Mouse (Mus musculus): ENCODE results near the gene C530008M17Rik. TPM values are rescaled to one million over a fixed set of nuclear protein-coding genes. Genes with fewer than 3 reads are reported as not detected.

C530008M17Rik gene
- polyA plus RNA-seq, 1 experiment from 2014 or later: 53.4 TPM

DNA sequence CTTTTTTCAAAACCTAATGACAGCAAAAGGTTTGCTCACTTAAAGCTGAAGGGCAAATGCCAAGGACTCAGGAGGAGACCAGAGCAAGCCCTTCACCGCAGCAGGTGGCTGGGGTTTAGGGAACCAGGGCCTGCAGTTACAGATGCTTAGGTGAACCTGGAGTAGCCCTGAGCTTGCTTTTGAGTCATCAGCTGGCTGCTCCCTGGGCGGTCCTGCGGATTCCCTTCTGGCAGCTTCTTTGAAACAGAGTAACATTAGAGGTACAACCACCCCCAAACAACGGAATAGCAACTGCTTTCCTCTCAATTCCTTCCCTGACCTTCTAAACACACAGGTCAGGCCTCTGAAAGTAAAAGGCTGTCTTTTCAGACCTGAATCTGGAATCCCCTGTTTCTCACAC lies 116.5 kb downstream of the C530008M17Rik start:
- no peaks in the 10 kb centered on the region; the same call in 1 of the 2 replicates for H3K4me1 ChIP-seq (ENCODE audit: control insufficient read depth, insufficient read depth, low read depth, low read length)
- ATAC-seq: no peak
- no peaks in the 10 kb centered on the region for H3K36me3 ChIP-seq (ENCODE audit: control insufficient read depth, insufficient read depth, low read length)
- H3K4me3 ChIP-seq (ENCODE audit: low read length): no peak overlapping the region
- no peak overlapping the region for H3K27ac ChIP-seq (ENCODE audit: low read depth, low read length)
- WGBS: 58% methylated on average over 4 of the region's 4 CpGs
- no peak overlapping the region for H3K4me2 ChIP-seq (ENCODE audit: low read length)
- H3K9me3 ChIP-seq (ENCODE audit: control insufficient read depth, low read length): no peaks in the 10 kb centered on the region
- H3K27me3 ChIP-seq (replicated peaks; ENCODE audit: control insufficient read depth, insufficient read depth, low read length): no peaks in the 10 kb centered on the region
- H3K9ac ChIP-seq (ENCODE audit: low read depth, low read length): no peak overlapping the region

DNA sequence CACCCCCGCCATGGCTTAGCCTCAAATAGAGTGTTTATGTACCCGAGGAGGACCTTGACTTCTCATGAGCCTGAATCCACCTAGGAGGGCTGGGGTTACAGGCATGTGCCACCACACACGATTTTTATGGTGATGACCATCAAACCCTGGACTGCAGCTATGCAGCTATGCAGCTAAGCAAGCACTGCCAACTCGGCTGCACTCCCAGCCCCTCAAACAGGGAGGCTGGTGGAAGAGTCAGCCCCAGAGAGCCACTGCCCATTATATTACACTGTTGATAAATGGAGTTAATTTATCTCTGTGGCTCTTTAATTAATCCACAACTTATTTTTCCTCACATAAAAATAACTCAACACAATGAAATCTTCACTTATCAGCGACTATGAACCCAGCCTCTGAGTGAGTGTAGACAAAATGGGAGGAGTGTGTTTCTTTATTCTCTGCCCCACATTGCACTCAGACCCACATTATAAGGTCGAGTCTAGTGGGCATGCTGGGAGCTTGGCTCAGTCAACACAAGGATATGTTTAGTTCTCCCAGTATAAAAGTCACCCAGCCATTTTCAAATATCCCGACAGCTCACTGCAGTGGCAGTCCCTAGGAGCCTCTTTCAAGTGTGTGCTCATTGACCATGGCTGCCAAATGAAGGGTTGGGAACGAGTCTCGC lies 117.3 kb downstream of the C530008M17Rik start:
- Histone ChIP-seq H3K36me3 (ENCODE audit: control insufficient read depth, insufficient read depth, low read length) (no peaks in the 10 kb centered on the region), H3K9me3 (ENCODE audit: control insufficient read depth, low read length) (no peaks in the 10 kb centered on the region), H3K9ac (ENCODE audit: low read depth, low read length) (no peak overlapping the region), H3K27ac (ENCODE audit: low read depth, low read length) (no peak overlapping the region), H3K4me1 (ENCODE audit: control insufficient read depth, insufficient read depth, low read depth, low read length) (no peaks in the 10 kb centered on the region; the same call in 1 of the 2 replicates), H3K4me3 (ENCODE audit: low read length) (no peak overlapping the region), H3K4me2 (ENCODE audit: low read length) (no peak overlapping the region), H3K27me3 (replicated peaks; ENCODE audit: control insufficient read depth, insufficient read depth, low read length) (no peaks in the 10 kb centered on the region)
- peak; percentile 68 for ATAC-seq
- WGBS: 65% methylated on average over 9 of the region's 9 CpGs

DNA sequence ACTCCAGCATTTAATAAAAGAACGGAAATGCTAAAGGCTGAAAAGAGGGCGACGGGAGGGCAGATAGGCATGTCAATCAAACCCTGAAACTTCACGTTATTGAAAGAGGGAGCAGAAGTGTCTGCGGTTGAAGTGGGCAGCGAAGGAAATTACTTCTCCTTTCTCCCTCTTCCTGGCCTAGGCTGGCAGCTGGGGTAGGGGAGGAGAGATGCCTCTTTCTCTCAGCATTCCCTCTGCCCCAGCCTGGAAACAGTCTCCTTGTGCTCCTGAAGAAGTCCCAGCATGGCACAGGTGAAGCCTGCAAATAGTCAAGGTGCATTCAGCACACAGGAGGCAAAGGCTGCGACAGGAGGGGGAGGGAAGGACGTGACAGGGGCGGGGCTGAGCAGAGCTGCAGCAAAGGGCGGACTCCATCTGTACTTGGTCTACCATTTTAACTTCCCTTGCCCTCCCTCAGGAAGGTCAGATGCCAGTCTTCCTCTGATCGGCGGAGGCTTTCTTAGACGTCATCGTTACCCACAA lies 122.8 kb downstream of the C530008M17Rik start:
- Histone ChIP-seq H3K27me3 (replicated peaks; ENCODE audit: control insufficient read depth, insufficient read depth, low read length) (no peaks in the 10 kb centered on the region), H3K4me1 (ENCODE audit: control insufficient read depth, insufficient read depth, low read depth, low read length) (peaks cover 18% of the 10 kb centered on the region), H3K9me3 (ENCODE audit: control insufficient read depth, low read length) (no peaks in the 10 kb centered on the region), H3K9ac (ENCODE audit: low read depth, low read length) (peak overlapping the region; percentile 14; the same call in 1 of the 2 replicates), H3K27ac (ENCODE audit: low read depth, low read length) (no peak overlapping the region), H3K4me3 (ENCODE audit: low read length) (no peak overlapping the region), H3K36me3 (ENCODE audit: control insufficient read depth, insufficient read depth, low read length) (no peaks in the 10 kb centered on the region), H3K4me2 (ENCODE audit: low read length) (0 out of 2 replicates have a peak overlapping the region, but pooled peaks have one; percentile 2)
- 38% methylated on average over 14 of the region's 14 CpGs for WGBS
- ATAC-seq: no peak

- no peaks in the 10 kb centered on the region for H3K9me3 ChIP-seq (ENCODE audit: control insufficient read depth, low read length)
- H3K27ac ChIP-seq (ENCODE audit: low read depth, low read length): peak overlapping the region; percentile 74
- H3K36me3 ChIP-seq (ENCODE audit: control insufficient read depth, insufficient read depth, low read length): no peaks in the 10 kb centered on the region
- no peak overlapping the region for H3K4me3 ChIP-seq (ENCODE audit: low read length)
- 67% methylated on average over 13 of the region's 13 CpGs for WGBS
- H3K4me2 ChIP-seq (ENCODE audit: low read length): peak overlapping the region; percentile 18; the same call in 1 of the 2 replicates
- H3K9ac ChIP-seq (ENCODE audit: low read depth, low read length): no peak overlapping the region
- ATAC-seq: no peak
- H3K27me3 ChIP-seq (replicated peaks; ENCODE audit: control insufficient read depth, insufficient read depth, low read length): no peaks in the 10 kb centered on the region
- peaks cover 21% of the 10 kb centered on the region for H3K4me1 ChIP-seq (ENCODE audit: control insufficient read depth, insufficient read depth, low read depth, low read length)
These were observed 125.6 kb downstream of the C530008M17Rik start for GRCm38 (mm10) chr5:76781943-76782342.

GRCm38 (mm10) chr5:76782414-76783103 lies 126.2 kb downstream of the C530008M17Rik start:
- Histone ChIP-seq H3K4me1 (ENCODE audit: control insufficient read depth, insufficient read depth, low read depth, low read length) (peaks cover 21% of the 10 kb centered on the region), H3K4me3 (ENCODE audit: low read length) (no peak overlapping the region), H3K36me3 (ENCODE audit: control insufficient read depth, insufficient read depth, low read length) (0 out of 2 replicates have a peak, but pooled peaks cover 2% of the 10 kb centered on the region), H3K4me2 (ENCODE audit: low read length) (peak overlapping the region; percentile 18; the same call in 1 of the 2 replicates), H3K9ac (ENCODE audit: low read depth, low read length) (0 out of 2 replicates have a peak overlapping the region, but pooled peaks have one; percentile 5), H3K27me3 (replicated peaks; ENCODE audit: control insufficient read depth, insufficient read depth, low read length) (no peaks in the 10 kb centered on the region), H3K9me3 (ENCODE audit: control insufficient read depth, low read length) (no peaks in the 10 kb centered on the region), H3K27ac (ENCODE audit: low read depth, low read length) (peak overlapping the region; percentile 74)
- ATAC-seq: peak; percentile 80
- 12% methylated on average over 7 of the region's 7 CpGs for WGBS

DNA sequence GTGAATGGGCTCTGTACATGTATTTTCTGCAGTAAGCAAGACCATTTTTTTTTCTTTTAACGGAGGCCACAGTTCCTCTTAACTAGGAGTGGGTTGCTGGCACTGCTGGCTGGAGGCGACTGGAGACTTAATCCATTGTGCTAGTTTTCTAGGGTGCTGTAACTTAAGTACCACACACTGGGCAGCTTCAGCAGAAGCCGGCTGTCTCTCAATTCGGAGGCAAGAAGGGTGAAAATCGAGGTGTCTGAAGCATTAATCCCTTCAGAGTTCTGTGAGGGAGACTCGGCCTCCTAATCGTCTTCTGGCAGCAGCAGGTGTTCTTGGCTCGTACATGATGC lies 126.8 kb downstream of the C530008M17Rik start:
- peak overlapping the region; percentile 74 for H3K27ac ChIP-seq (ENCODE audit: low read depth, low read length)
- 0 out of 2 replicates have a peak, but pooled peaks cover 2% of the 10 kb centered on the region for H3K36me3 ChIP-seq (ENCODE audit: control insufficient read depth, insufficient read depth, low read length)
- no peak overlapping the region for H3K4me2 ChIP-seq (ENCODE audit: low read length)
- WGBS: 22% methylated on average over 8 of the region's 8 CpGs
- no peak overlapping the region for H3K4me3 ChIP-seq (ENCODE audit: low read length)
- no peaks in the 10 kb centered on the region for H3K27me3 ChIP-seq (replicated peaks; ENCODE audit: control insufficient read depth, insufficient read depth, low read length)
- H3K9me3 ChIP-seq (ENCODE audit: control insufficient read depth, low read length): no peaks in the 10 kb centered on the region
- ATAC-seq: 0 out of 2 replicates have a peak, but pooled peaks have one; percentile 6
- no peak overlapping the region for H3K9ac ChIP-seq (ENCODE audit: low read depth, low read length)
- H3K4me1 ChIP-seq (ENCODE audit: control insufficient read depth, insufficient read depth, low read depth, low read length): peaks cover 21% of the 10 kb centered on the region

GRCm38 (mm10) chr5:76784151-76784723 lies 127.9 kb downstream of the C530008M17Rik start:
- Histone ChIP-seq H3K9ac (ENCODE audit: low read depth, low read length) (no peak overlapping the region), H3K27ac (ENCODE audit: low read depth, low read length) (no peak overlapping the region), H3K36me3 (ENCODE audit: control insufficient read depth, insufficient read depth, low read length) (0 out of 2 replicates have a peak, but pooled peaks cover 2% of the 10 kb centered on the region), H3K4me2 (ENCODE audit: low read length) (no peak overlapping the region), H3K9me3 (ENCODE audit: control insufficient read depth, low read length) (no peaks in the 10 kb centered on the region), H3K4me3 (ENCODE audit: low read length) (no peak overlapping the region), H3K27me3 (replicated peaks; ENCODE audit: control insufficient read depth, insufficient read depth, low read length) (no peaks in the 10 kb centered on the region), H3K4me1 (ENCODE audit: control insufficient read depth, insufficient read depth, low read depth, low read length) (peaks cover 18% of the 10 kb centered on the region)
- no peak for ATAC-seq
- 80% methylated on average over 7 of the region's 7 CpGs for WGBS

GRCm38 (mm10) chr5:76785013-76785412 lies 128.7 kb downstream of the C530008M17Rik start:
- no peak overlapping the region for H3K4me2 ChIP-seq (ENCODE audit: low read length)
- no peaks in the 10 kb centered on the region for H3K27me3 ChIP-seq (replicated peaks; ENCODE audit: control insufficient read depth, insufficient read depth, low read length)
- H3K9ac ChIP-seq (ENCODE audit: low read depth, low read length): no peak overlapping the region
- peaks cover 16% of the 10 kb centered on the region for H3K4me1 ChIP-seq (ENCODE audit: control insufficient read depth, insufficient read depth, low read depth, low read length)
- no peak overlapping the region for H3K4me3 ChIP-seq (ENCODE audit: low read length)
- 86% methylated on average over 6 of the region's 6 CpGs for WGBS
- ATAC-seq: no peak
- 0 out of 2 replicates have a peak, but pooled peaks cover 2% of the 10 kb centered on the region for H3K36me3 ChIP-seq (ENCODE audit: control insufficient read depth, insufficient read depth, low read length)
- no peaks in the 10 kb centered on the region for H3K9me3 ChIP-seq (ENCODE audit: control insufficient read depth, low read length)
- no peak overlapping the region for H3K27ac ChIP-seq (ENCODE audit: low read depth, low read length)

DNA sequence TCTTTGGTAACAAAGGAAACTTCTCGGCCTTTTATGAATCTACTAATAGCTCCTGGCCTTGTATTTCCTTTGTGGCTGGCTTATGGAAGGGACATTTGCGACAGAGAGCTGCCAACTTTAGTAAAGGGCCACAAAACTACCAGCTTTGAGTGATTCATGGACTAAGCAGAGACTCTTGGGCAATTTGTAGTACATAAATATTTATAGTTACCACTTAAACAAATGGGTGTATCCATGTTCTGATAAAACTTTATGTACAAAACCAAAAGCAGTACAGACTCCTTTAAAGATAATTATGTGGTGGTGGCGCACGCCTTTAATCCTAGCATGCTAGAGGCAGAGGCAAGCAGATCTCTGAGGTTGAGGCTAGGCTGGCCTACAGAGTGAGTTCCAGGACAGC lies 133.6 kb downstream of the C530008M17Rik start:
- Histone ChIP-seq H3K27ac (ENCODE audit: low read depth, low read length) (no peak overlapping the region), H3K9ac (ENCODE audit: low read depth, low read length) (no peak overlapping the region), H3K4me2 (ENCODE audit: low read length) (no peak overlapping the region), H3K4me3 (ENCODE audit: low read length) (no peak overlapping the region), H3K27me3 (replicated peaks; ENCODE audit: control insufficient read depth, insufficient read depth, low read length) (no peaks in the 10 kb centered on the region), H3K4me1 (ENCODE audit: control insufficient read depth, insufficient read depth, low read depth, low read length) (no peaks in the 10 kb centered on the region), H3K36me3 (ENCODE audit: control insufficient read depth, insufficient read depth, low read length) (peaks cover 2% of the 10 kb centered on the region; the same call in 1 of the 2 replicates), H3K9me3 (ENCODE audit: control insufficient read depth, low read length) (no peaks in the 10 kb centered on the region)
- 90% methylated on average over 4 of the region's 4 CpGs for WGBS
- no peak for ATAC-seq
